Mouse (Mus musculus) midbrain, postnatal 0 days (tissue): ENCODE results near the gene Als2cr12. TPM values are rescaled to one million over a fixed set of nuclear protein-coding genes. Genes with fewer than 3 reads are reported as not detected.

Experiments used
- ATAC-seq: fragments of 200-750 bp; cut with Nextera tagmentation; 2 replicates; pipeline ENCODE4 v1.8.0; 2017; ENCODE audit warnings: moderate number of reproducible peaks, mild to moderate bottlenecking, moderate TSS enrichment, moderate library complexity; ENCODE audit not compliant: low FRiP score
- DNase-seq: peaks from one replicate; pipeline ENCODE4 v3.0.0-alpha.2; 2015; ENCODE audit warnings: low spot score
- H3K27ac ChIP-seq: fragments of 300-500 bp; sonication (generic); 2 replicates; pipeline ENCODE4 v1.5.1; 2014; ENCODE audit warnings: low read depth, mild to moderate bottlenecking, low read length, mixed read lengths
- H3K27me3 ChIP-seq: fragments of 300-500 bp; sonication (generic); 2 replicates; pipeline ENCODE4 v1.6.1; 2014; ENCODE audit warnings: low read length, control low read depth, mixed read lengths; ENCODE audit not compliant: insufficient read depth
- H3K36me3 ChIP-seq: fragments of 300-500 bp; sonication (generic); 2 replicates; pipeline ENCODE4 v1.6.1; 2014; ENCODE audit warnings: low read length, control low read depth, mixed read lengths; ENCODE audit not compliant: insufficient read depth
- H3K4me1 ChIP-seq: fragments of 300-500 bp; sonication (generic); 2 replicates; pipeline ENCODE4 v1.6.1; 2014; ENCODE audit warnings: mild to moderate bottlenecking, control low read depth, antibody characterized with exemption, low read length, mixed read lengths; ENCODE audit not compliant: insufficient read depth
- H3K4me2 ChIP-seq: fragments of 300-500 bp; sonication (generic); 2 replicates; pipeline ENCODE4 v1.6.1; 2014; ENCODE audit warnings: low read depth, mild to moderate bottlenecking, low read length, mixed read lengths; ENCODE audit not compliant: poor library complexity, severe bottlenecking
- H3K4me3 ChIP-seq: fragments of 300-500 bp; sonication (generic); 2 replicates; pipeline ENCODE4 v1.5.1; 2014; ENCODE audit warnings: low read depth, mild to moderate bottlenecking, low read length, moderate library complexity
- H3K9ac ChIP-seq: fragments of 300-500 bp; sonication (generic); replicated peaks from 2 replicates; pipeline ENCODE4 v1.6.1; 2014; ENCODE audit warnings: mild to moderate bottlenecking, low read length, moderate library complexity, mixed read lengths; ENCODE audit not compliant: poor library complexity, severe bottlenecking
- H3K9me3 ChIP-seq: fragments of 300-500 bp; sonication (generic); 2 replicates; pipeline ENCODE4 v1.6.1; 2016; ENCODE audit warnings: low read length, control low read depth
- CTCF ChIP-seq: IDR thresholded peaks from 2 replicates; pipeline ENCODE4 v1.5.1; 2016; ENCODE audit warnings: antibody characterized with exemption, mild to moderate bottlenecking
- WGBS: fragments of 180-500 bp; shearing (Covaris S2); extraction: QIAGEN DNeasy Blood & Tissue Kit; methylation state at CpG from one replicate; pipeline ENCODE4 v1.1.7; 2014; 5-methylcytosine and 5-hydroxymethylcytosine counted together
- polyA plus RNA-seq: library from polyadenylated mRNA; unstranded; fragments of >200 nt; fragmentation: Nextera tagmentation; extraction: Ambion mirVana; gene quantifications from 2 replicates; pipeline ENCODE4 v1.2.1, GENCODE M21; 2015
- total RNA-seq: library from RNA; depleted of rRNA; stranded (reverse); fragments of >200 nt; gene quantifications from 2 replicates; pipeline ENCODE4 v1.2.3, GENCODE M21; 2014

Gene Als2cr12
- total and polyA plus RNA-seq, 2 experiments from 2014 or later, result not detected

DNA sequence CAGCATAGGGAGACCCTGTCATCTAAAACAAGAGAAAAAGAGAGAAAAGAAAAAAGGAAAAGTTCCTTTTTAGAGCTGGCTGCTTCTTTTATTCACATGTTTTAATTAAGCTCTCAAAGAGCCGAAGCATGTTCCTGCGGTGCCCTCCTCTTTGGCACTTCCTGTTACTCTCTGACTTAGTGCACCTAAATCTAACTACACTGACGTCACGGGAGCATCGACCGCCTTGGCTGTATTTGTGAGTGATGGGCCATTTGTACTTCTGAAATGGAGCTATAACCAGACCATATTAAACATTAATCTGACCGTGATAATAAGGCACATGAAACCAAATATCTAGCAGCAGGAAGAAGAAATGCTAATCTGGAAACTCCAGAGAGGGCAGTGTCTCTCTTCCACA is 40.2 kb upstream of the Als2cr12 start:
- Histone ChIP-seq H3K36me3 (peaks cover 4% of the 10 kb centered on the region; the same call in 1 of the 2 replicates), H3K4me3 (no peak overlapping the region), H3K27me3 (no peaks in the 10 kb centered on the region), H3K27ac (no peak overlapping the region), H3K9ac (no peak overlapping the region), H3K4me2 (no peak overlapping the region), H3K9me3 (no peaks in the 10 kb centered on the region), H3K4me1 (no peaks in the 10 kb centered on the region)
- TF ChIP-seq CTCF, result no peak
- DNase-seq (no peak), ATAC-seq (no peak)
- 94% methylated on average over 7 of the region's 7 CpGs for WGBS

- DNase-seq, result no peak
- no peaks in the 10 kb centered on the region for H3K9me3 ChIP-seq
- WGBS, result 95% methylated on average over 11 of the region's 11 CpGs
- no peak for ATAC-seq
- H3K4me1 ChIP-seq, result no peaks in the 10 kb centered on the region
- H3K4me2 ChIP-seq, result no peak overlapping the region
- no peak overlapping the region for H3K27ac ChIP-seq
- H3K4me3 ChIP-seq, result no peak overlapping the region
- no peak for TF ChIP-seq CTCF
- no peaks in the 10 kb centered on the region for H3K27me3 ChIP-seq
- H3K9ac ChIP-seq, result no peak overlapping the region
- H3K36me3 ChIP-seq, result peaks cover 4% of the 10 kb centered on the region; the same call in 1 of the 2 replicates
Observed at GRCm38 (mm10) chr1:58734043-58734920, 38.5 kb upstream of the Als2cr12 start.

DNA sequence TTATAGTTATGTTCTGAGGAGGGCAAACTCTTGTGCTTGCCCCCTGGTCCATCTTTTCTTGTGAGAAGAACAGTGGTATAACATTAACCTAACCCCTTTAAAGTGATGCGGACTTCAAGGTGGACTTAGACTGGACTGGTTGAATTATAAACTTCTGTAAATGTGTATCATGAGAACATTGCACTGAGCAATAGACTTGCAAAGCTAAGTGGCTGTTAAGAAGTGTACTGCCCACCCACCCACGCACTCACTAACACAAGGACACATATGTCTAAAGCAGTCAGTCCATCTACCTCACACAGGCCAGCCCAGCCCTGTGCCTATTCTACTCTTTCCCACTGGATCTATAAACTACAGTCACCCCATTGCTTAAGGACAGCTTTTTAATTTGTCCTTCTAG is 37.8 kb upstream of the Als2cr12 start:
- Histone ChIP-seq H3K27ac (no peak overlapping the region), H3K36me3 (peaks cover 4% of the 10 kb centered on the region; the same call in 1 of the 2 replicates), H3K4me3 (no peak overlapping the region), H3K4me2 (no peak overlapping the region), H3K27me3 (no peaks in the 10 kb centered on the region), H3K9me3 (no peaks in the 10 kb centered on the region), H3K9ac (no peak overlapping the region), H3K4me1 (no peaks in the 10 kb centered on the region)
- 95% methylated on average over 2 of the region's 2 CpGs for WGBS
- no peak for TF ChIP-seq CTCF
- DNase-seq (no peak), ATAC-seq (no peak)

DNA sequence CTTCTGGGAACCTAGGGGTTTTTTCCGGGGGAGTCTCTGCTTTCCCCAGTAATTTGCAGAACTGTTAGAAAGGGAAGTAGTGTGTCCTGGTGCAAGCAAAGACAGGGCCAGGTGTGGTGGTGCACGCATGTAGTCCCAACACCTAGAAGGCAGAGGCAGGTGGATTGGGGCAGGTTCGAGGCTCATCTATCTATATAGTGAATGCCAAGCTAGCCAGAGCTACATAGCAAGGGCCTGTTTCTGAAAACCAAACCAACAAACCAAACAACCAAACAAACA is 32.7 kb upstream of the Als2cr12 start:
- Histone ChIP-seq H3K27ac (no peak overlapping the region), H3K27me3 (no peaks in the 10 kb centered on the region), H3K36me3 (no peaks in the 10 kb centered on the region), H3K9me3 (no peaks in the 10 kb centered on the region), H3K9ac (no peak overlapping the region), H3K4me3 (no peak overlapping the region), H3K4me2 (no peak overlapping the region), H3K4me1 (no peaks in the 10 kb centered on the region)
- ATAC-seq (no peak), DNase-seq (no peak)
- 98% methylated on average over 3 of the region's 3 CpGs for WGBS
- no peak for TF ChIP-seq CTCF

GRCm38 (mm10) chr1:58727747-58728589 is 32.2 kb upstream of the Als2cr12 start:
- H3K4me1 ChIP-seq, result no peaks in the 10 kb centered on the region
- ATAC-seq (no peak), DNase-seq (no peak)
- H3K4me3 ChIP-seq, result no peak overlapping the region
- H3K4me2 ChIP-seq, result no peak overlapping the region
- H3K9me3 ChIP-seq, result no peaks in the 10 kb centered on the region
- no peak for TF ChIP-seq CTCF
- no peaks in the 10 kb centered on the region for H3K27me3 ChIP-seq
- H3K36me3 ChIP-seq, result no peaks in the 10 kb centered on the region
- no peak overlapping the region for H3K27ac ChIP-seq
- WGBS, result 92% methylated on average over 10 of the region's 10 CpGs
- H3K9ac ChIP-seq, result no peak overlapping the region
